Mouse (Mus musculus) cerebellum, postnatal 4 days (tissue): ENCODE results near the gene Klk11.

Source experiments
- DNase-seq, 2 experiments: peaks; one replicate each; pipeline ENCODE4 v3.0.0; 2022; ENCODE audit warnings: low spot score in 2 of 2, mixed read lengths in 1 of 2

Klk11 gene

DNA sequence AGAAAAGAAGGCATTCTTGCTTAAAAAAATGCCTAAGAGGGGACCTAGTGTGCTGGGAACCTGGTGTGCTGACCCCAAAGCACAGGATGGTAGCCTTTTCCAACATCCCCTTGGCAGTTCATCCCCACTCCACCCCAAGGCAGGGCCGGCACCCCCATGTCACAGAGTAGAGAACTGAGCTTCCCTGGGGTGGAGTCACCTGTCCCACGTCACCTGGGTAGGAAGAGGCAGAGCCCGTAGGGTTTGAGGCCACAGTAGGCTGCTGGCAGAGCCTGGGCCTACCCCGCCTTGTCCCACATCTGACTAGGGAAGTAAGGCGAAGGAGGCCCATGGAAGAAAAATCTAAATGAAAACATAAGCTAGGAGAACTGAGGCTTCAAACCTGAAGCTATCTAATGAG is at the start of gene Klk11:
TSS of gene Klk11 (plus strand) at position 241 of the 400 bp plus-strand sequence.
- no peak for DNase-seq

DNA sequence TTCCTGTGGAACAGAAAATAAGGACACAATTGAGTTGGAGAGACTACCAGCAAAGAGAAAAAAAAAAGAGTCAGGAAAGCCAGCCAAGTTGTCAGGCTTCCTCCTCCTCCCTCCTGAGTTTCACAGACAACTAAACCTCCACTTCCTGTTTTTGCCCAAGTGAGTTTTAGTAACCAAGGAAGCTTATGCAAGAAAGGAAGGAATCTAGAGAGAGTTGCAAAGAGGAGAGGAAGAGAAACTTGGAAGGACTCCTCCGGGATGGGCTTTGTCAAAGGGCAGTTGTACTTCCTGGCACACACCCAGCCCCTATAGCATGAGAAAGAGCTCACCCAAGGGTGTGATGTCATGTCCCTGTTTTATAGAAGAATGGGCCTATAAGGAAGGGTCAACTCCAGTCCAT is 26.6 kb upstream of the Klk11 start:
- no peak for DNase-seq

DNA sequence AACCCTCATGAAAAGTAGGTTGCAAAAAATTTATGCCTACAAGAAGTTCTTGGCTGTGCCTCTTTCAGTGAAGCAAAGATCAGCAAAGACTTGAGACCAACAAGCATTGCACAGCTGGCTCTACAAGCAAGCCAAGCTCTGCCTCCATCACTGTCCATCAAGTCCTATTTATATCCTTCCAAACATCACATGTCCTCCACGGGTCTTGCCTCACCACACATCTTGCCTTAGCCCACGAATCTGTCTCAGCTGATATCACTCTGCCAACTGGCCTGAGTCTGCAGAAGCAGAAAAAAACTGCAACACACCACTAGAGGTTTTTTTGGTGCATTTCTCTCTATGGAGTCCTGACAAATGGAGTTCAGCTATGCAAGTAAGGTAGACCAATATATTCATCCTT is 21.6 kb upstream of the Klk11 start:
- no peak for DNase-seq

DNA sequence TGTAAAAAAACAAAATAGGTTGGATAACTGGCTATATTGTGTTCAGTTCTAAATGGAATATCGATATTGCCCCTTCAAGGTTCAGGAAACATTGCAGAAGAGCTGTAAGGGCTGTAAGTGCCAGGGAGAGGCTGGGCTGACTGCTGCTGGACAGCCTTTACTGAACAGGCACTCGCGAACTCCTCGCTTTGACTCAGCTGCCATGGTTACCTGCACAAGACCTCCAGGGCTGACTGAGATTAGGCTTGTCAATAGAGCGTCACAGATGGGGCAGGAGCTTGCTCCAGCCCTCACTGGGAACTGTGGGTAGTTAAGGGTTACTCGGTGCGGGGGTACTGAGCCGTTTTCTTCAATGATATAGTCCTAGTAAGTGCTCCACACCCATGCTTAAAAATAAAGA is 7.9 kb upstream of the Klk11 start:
- DNase-seq = no peak

DNA sequence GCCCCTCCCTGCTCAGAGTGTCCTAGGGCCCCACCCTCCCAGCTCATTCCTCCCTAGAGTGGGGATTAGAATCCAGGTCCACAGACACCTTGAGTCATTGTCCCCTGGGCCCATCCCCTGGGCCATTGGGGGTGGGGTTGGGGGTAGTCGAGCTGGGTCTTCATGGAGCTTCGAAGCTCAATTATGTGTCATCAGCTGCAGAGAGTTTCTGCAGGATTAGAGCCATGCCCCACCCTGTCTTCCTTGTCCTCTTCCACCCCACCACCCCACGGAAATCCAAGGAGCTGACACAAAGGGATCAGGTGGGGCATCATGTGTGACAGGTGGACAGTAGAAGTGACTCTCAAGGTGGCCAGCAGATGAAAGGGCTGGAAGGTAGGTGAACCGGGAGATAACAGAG is 5.8 kb upstream of the Klk11 start, which contains the start of gene Klk12:
TSS of gene Klk12 (plus strand) at position 301 of the 400 bp plus-strand sequence.
- DNase-seq = no peak

DNA sequence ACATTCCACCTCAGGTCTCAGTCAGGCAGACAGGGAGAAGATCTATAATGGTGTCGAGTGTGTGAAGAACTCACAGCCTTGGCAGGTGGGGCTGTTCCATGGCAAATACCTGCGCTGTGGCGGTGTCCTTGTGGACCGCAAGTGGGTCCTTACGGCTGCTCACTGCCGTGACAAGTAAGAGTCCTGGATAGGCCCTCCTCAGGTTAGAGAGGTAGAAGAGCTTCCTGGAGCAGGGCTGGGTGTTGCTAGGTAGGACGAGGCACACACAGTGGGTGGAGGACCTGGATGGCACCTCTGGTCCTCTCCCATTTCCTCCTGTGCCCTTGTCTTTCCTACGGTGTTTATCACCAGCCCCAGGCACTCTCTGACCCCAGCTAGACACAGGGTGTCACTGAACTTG is 4.8 kb upstream of the Klk11 start:
- DNase-seq = no peak

DNA sequence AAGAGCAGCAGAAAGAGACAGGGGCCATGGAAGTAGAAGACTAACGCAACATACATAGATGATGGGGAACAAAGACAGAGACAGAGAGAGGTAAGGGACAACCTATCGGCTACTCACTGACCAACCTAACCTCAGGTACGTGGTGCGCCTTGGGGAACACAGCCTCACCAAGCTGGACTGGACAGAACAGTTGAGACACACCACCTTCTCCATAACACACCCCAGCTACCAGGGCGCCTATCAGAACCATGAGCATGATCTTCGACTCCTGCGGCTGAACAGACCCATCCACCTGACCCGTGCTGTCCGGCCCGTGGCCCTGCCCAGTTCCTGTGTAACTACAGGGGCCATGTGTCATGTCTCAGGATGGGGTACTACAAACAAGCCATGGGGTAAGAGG is 3.7 kb upstream of the Klk11 start:
- DNase-seq = peak in 1 of 2 experiments; percentile 11

DNA sequence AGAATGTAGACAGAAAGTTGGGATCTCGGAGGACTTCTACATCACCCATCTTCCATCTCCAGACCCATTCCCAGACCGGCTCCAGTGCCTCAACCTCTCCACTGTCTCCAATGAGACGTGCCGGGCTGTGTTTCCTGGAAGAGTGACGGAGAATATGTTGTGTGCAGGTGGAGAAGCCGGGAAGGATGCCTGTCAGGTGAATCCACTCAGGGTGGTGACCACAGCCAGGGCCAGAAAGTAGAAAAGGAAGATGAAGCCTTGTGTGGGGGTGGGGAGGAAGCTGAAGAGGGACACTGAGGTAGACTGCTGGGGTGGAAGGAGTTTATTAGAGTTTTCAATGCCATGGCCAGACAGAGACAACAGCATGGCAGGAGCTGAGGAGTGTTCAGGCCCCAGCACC is 2.5 kb upstream of the Klk11 start:
- DNase-seq = no peak

DNA sequence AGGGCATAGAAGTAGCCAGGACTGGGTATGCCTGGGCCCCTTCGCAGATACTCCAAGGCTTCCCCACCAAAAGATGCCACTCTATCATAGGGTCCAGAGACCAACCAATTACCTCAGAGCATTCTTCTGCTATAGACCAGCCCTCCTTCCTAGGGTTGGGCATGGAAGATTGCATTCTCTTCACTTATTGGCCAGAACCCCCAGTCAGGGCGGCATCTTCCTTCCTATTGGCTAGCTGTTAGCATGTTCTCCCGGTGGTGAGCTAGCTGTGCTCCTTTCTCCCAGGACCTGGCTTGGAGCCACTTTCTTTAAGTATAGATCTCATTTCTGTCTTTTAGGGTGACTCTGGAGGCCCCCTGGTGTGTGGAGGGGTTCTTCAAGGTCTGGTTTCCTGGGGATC is 1.5 kb upstream of the Klk11 start:
- peak in 1 of 2 experiments; percentile 13 for DNase-seq

DNA sequence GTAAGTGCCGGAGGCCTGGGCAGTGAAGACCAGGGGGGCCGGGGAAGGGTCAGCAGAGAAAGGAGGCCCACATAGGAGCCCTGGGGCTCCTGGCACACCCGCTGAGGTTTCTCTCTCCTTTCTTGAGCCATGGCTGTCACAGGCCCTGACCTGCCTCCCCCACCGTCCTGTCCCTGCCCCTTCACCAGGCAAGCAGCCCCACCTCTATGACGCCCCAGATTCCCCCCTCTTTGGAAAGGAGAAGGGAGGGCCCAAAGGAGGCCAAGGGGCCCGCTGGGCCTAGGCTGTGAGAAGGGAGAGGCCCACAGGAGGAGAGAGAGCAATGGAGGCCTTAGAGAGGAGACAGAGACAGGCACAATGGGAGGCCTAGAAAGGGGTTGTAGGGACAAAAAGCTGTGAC is 398 bp downstream of the Klk11 start:
- no peak for DNase-seq

DNA sequence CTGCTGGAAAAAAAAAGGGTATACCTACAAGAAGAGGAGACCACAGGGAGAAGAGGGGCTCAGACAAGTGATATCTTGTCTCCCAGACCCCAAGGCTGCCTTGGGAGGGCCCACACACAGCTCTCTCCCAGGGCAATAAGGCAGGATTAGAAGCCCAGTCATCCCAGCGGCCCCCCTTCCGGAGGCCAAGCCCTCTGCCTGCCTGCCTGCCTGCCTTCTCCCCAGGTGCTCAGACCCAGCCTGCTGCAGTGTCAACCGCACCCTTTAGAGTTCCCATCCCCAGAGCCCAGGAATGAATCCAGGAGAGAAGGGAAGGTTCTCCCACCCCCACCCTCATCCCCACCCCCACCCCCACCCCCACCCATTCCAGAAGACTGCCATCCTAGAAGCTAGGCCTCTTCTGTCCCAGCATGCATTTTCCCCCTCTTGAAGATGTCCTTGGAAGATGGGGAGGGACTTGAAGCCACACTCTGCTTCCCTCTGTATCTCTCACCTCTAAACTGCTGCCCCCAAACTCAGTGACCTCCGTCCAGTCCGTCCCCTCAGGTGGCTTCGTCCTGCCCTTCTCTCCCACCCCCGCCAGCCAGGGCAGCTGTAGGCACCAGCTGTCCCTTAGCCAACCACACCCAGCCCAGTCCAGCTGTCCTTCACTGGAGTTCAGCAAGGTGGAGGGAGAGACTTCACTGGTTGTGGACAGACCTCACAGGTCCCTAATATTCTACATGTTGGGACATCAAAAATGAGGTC is 1.1 kb downstream of the Klk11 start:
- DNase-seq = no peak

DNA sequence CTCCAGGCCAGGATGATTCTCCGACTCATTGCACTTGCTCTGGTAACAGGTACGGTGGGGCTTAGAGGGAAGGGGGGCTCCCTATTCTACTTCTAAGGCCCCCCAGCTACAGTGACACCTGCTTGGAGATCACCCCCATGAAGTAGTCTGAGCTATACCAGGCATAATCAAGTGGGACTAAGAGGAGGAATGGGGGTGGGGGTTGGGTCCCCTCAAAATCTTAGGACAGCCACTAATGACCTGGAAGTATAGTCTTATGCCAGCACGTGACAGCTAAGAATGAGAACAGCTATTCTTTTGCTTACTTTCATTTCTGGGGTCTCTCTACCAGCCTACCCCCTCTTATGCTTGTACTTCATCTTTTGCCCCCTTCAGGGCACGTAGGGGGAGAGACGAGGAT is 2.1 kb downstream of the Klk11 start:
- DNase-seq = no peak

DNA sequence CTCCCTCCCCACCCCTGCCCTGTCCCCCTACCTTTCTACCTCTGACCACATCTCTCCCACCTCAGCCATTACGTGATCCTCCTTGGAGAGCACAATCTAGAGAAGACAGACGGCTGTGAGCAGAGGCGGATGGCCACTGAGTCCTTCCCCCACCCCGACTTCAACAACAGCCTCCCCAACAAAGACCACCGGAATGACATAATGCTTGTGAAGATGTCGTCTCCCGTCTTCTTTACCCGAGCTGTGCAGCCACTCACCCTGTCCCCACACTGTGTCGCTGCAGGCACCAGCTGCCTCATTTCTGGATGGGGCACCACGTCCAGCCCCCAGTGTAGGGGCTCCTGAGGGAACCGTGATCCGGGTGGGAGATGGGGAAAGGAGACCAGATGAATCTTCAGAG is 3.0 kb downstream of the Klk11 start:
- no peak for DNase-seq

DNA sequence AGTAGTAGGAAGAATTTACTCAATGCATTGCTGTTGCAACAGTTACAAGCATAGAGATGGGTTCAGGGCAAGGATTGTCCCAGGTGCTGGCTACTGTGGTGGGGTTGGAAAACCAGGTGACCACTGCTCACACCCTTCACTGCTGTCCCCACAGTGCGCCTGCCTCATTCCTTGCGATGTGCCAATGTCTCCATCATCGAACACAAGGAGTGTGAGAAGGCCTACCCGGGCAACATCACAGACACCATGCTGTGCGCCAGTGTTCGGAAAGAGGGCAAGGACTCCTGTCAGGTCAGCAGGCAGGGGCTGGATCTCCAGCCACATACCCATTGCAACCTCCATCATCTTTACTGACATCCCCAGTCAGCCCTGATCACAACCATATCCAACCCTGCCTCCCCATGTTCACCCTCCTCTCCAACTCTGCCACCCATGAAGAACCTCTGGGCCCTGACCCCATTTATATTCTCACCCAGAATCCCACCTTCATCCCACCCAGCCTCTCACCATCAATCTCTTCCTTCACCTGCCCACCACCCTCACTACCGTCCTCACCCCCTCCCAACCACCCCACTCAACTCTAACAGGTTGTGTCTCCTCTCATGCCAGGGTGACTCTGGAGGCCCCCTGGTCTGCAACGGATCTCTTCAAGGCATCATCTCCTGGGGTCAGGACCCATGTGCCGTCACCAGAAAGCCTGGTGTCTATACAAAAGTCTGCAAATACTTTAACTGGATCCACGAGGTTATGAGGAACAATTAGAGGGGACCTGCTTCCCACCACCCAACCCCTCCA is 4.0 kb downstream of the Klk11 start:
- DNase-seq = peak in 1 of 2 experiments; percentile 0

DNA sequence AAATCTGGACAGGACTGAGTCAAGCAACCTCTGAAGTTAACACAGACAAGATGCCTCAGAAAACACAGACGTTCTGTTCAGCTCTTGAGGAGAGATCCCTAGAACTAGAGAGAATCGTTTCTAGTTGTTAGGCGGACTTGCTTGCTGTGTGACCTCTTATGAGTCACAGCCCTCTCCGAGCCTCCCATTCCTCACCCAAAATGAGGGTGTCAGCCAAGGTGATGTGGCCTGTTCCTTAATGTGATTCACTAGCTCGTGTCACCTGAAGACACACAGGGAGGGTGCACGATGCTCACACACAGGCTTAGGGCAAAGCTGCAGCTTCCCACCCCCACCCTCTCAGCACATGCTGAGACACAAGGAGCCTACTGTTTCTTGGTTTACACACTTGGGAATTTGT is 5.8 kb downstream of the Klk11 start:
- DNase-seq = peak in 1 of 2 experiments; percentile 1

DNA sequence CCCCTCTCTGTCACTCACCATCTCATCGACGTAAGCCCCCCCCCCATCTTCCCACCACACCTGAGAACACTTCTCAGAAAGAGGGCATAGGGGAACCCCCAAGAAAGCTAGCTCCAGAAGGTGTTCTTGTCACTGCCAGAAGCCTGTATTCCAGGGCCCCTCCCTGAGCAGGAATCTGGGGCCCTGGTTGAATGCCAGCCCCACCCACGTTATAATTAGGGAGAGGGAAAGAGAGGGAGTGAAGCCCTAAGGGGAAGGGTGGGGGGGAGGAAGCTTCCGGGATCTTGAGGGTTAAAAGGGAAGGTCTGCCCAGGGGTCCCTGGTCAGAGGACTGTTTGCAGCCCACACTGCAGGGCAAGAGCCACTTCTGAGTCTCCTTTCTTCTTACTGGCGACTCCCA is 6.3 kb downstream of the Klk11 start, which contains the start of gene Klk10:
TSS of gene Klk10 (plus strand) at position 290 of the 400 bp plus-strand sequence.
- DNase-seq = no peak

DNA sequence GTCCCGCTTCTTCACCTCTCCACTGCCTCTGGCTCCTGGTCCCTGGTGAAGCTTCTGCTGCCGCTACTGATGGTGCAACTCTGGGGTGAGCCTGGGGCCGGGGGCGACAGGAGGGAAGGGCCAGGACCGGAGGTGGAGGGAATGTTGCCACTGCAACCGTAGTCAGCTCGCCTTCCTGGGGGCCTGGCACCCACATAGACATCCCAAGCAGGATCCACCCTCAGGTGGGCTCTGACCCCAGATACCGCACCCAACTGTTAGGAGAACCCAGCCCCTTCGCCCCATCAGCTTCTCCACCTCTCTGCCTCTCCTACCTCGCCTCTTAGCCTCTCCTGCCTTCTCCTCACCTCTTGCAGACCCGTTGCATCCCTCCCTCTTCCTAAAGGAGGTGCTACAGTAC is 7.1 kb downstream of the Klk11 start:
- DNase-seq = peak in 1 of 2 experiments; percentile 17

DNA sequence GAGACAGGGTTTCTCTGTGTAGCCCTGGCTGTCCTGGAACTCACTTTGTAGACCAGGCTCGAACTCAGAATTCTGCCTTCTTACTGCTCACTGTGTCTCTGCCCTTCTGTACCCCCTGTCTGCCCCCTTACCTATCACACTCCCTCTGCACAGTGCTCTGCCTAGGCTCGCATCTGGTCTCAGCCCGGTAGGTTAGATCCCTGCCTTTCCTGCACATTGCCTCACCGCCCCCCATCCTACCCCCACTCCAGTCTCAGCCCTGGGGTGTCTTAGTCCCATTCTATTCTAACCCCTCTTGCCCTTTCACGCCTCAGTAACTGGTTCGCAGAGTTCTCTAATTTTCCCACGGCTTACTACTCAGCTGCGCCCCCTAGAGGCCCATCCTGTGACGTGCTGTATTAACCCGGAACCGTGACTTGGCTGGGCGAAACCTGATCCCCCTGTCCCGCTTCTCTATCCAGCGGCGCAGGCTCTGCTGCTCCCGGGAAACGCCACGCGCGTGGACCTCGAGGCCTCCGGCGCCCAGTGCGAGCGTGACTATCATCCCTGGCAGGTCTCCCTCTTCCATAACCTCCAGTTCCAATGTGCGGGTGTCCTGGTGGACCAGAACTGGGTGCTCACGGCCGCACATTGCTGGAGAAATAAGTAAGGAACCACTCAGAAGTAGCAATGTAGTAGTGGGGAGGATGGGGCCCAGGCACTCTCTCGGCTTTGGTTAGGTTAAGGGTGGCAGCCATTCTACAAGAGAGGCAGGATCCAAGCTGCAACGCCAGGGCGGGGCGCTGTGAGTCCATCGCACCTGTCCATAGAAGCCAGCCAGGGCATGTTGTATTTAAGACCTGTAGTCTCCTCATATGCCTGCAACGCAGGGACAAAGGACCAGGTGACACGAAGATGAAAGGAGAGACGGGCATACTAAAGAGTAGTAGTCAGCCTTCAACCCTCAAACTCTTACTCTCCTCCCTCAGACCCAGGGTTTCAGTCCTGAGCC is 8.2 kb downstream of the Klk11 start:
- DNase-seq = peak; percentile 62 to 80

DNA sequence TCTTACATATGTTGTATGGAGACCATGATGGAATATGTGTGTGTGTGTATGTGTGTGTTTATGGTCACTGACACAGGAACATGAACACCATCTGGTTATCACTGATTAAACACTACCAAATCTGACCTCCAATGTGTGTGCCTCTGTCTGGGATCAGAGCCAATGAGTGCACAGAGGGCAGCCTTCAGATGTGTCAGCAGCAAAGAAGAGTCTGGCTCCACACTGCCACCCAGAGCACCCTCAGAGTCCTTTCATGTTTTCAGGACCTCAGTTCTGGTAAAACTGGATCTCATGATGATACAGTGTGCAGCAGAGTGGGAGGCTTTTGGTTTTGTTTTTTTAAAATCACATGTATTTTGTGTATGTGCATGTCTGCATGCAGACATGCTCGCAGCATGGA is 10.9 kb downstream of the Klk11 start:
- no peak for DNase-seq

DNA sequence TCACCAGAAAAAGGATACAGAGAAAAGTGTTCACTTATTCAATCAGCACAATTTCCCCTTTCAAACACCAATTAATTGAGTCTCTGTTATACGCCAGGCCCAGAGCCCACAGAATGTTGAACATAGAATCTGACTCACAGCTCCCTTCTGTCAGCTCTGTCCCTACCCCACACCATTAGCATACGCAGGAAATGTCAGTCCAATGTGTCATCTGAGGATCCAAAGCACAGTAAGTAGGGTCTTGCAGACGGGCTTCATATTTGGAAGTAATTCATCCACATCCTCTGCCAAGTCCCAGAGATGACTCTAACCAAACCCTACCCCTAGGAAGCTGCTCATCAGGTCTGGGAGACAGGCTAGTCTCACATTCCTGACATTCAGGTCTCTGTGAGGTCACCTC is 13.7 kb downstream of the Klk11 start:
- no peak for DNase-seq

DNA sequence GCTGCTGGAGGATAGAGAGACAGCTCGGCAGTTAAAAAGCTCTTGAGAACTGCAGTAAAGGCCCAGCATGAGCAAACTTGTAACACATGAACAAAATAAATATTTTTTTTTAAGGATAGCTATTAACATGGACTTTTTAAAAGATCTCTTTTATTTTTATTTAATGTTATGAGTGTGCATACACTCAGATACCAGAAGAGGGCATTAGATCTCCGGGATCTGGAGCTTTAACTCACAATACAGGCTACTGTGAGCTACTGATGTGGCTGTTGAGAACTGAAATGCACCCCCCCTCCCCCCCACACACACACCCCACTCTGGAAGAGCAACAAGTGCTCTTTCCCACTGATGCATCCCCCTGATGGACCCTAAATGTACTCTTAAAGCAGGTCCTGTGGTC is 14.9 kb downstream of the Klk11 start:
- no peak for DNase-seq

DNA sequence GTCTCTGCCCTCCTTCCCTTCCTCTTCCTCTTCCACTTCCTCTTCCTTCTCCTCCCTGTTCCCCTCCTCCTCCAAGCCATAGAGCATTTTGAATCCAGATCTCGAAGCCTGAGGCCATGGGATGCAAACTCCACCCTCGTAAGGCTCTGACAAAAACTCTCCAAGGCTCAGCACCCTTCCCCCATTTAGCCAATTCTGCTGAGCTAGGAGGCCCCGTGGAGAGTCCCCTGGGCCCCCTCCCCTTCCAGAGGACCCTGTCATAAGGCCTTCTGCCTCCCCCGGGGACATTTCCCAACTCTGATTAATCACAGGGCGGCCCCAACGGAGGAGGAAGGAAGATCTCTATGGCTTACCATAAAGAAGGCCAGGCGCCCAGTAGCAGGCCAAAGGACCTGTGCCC is 17.2 kb downstream of the Klk11 start, which contains the start of gene Klk9:
TSS of gene Klk9 (plus strand) at position 301 of the 400 bp plus-strand sequence.
- no peak for DNase-seq
